Mouse (Mus musculus): ENCODE results near the gene Hist1h2bq. TPM values are rescaled to one million over a fixed set of nuclear protein-coding genes. Genes with fewer than 3 reads are reported as not detected.
A peak's percentile ranks its signal among the peaks of the same experiment; 100 is the strongest.

Hist1h2bq gene
- polyA plus RNA-seq, 1 experiment from 2014 or later = 11.6 TPM

DNA sequence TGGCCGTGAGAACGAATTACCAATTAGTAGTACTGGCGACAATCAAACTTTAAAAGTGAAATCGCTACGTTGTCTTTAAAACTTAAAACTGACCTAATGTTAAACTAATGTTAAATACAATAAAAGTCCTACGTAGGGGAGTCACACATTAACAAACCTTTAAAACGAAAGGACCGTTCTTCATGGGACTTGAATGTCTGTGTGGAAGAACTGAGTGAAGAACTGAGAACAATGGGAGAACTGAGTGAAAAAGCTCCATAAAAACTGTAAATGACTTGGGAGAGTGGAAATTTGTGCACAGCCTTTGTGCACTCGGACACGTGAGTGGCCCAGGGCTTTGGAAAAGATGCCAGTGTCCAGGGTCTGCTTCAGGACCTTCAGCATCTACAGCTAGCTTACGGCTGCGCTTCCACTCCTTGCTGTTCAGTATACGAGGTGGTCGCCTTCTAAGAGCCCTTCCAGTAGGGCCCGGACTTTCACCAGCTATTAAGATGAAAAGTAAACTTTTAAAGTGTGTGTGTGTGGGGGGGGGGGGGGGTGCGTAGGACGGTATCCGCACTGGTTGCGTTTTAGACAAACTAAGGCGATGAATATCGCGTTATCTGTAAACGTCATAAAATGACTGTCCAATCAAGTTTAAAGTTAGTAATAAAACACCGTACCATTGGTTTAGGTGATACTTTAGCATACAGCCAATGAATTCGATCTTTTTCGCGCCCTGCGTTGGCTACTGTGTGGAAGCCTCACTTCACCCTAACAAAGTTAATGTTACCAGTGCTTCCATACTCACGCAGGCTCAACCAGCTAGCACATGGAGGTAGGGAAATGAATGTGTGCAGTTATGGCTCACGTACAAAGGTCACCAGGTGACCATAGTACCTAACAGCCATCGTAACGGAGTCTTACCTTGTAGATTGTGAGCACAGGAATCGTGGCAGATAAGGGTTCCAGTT lies 30.9 kb downstream of the Hist1h2bq start:
- H3K4me1 ChIP-seq (ENCODE audit: control insufficient read depth, insufficient read depth, low read length) = peaks cover 8% of the 10 kb centered on the region; the same call in 1 of the 2 replicates
- H3K4me2 ChIP-seq = peak overlapping the region; percentile 97
- no peaks in the 10 kb centered on the region for H3K36me3 ChIP-seq (ENCODE audit: control insufficient read depth, insufficient read depth, low read length)
- peak overlapping the region; percentile 96 for H3K27ac ChIP-seq (ENCODE audit: low read depth, low read length)
- peak overlapping the region; percentile 93 for H3K9ac ChIP-seq (ENCODE audit: low read depth, low read length)
- peak; percentile 73 for ATAC-seq (replicated peaks; ENCODE audit: insufficient number of reproducible peaks, low FRiP score, low TSS enrichment)
- H3K9me3 ChIP-seq (replicated peaks; ENCODE audit: control insufficient read depth, low read length) = no peaks in the 10 kb centered on the region
- no peaks in the 10 kb centered on the region for H3K27me3 ChIP-seq (ENCODE audit: control insufficient read depth, insufficient read depth, low read length)
- peak overlapping the region; percentile 67 for H3K4me3 ChIP-seq (ENCODE audit: low read depth, low read length)
- WGBS (ENCODE audit: insufficient replicate concordance) = 8% methylated on average over 33 of the region's 33 CpGs

Small RNAs within 50 kb of the gene (microRNA-seq; reads per million reads assigned to microRNA genes)
- gene Gm19658 (ENCODE audit: borderline number of aligned reads) = not detected
- gene Gm44346 (ENCODE audit: borderline number of aligned reads) = not detected
- not detected for gene Gm44466 (ENCODE audit: borderline number of aligned reads)

Other genes with a start within 250 kb of the Hist1h2bq start
- gene Olfr1364, start 228.4 kb downstream of the Hist1h2bq start, polyA plus RNA-seq (2014; fragmentation: Nextera tagmentation; extraction: Ambion mirVana) = not detected in 2 replicates
- gene Olfr1362, start 196.2 kb downstream of the Hist1h2bq start, polyA plus RNA-seq (2014; fragmentation: Nextera tagmentation; extraction: Ambion mirVana) = not detected in 2 replicates
- not detected in 2 replicates for gene Olfr11, start 167.7 kb downstream of the Hist1h2bq start, polyA plus RNA-seq (2014; fragmentation: Nextera tagmentation; extraction: Ambion mirVana)
- not detected in 2 replicates for gene Olfr1361, start 146.8 kb downstream of the Hist1h2bq start, polyA plus RNA-seq (2014; fragmentation: Nextera tagmentation; extraction: Ambion mirVana)
- not detected in 2 replicates for gene Olfr1360, start 132.8 kb downstream of the Hist1h2bq start, polyA plus RNA-seq (2014; fragmentation: Nextera tagmentation; extraction: Ambion mirVana)
- not detected in 2 replicates for gene Olfr1359, start 112.1 kb downstream of the Hist1h2bq start, polyA plus RNA-seq (2014; fragmentation: Nextera tagmentation; extraction: Ambion mirVana)
- not detected in 2 replicates for gene Hist1h2bl, start 94.1 kb downstream of the Hist1h2bq start, polyA plus RNA-seq (2014; fragmentation: Nextera tagmentation; extraction: Ambion mirVana)
- 6.5 and 8.4 TPM in 2 replicates for gene Hist1h2ai, start 93.8 kb downstream of the Hist1h2bq start, polyA plus RNA-seq (2014; fragmentation: Nextera tagmentation; extraction: Ambion mirVana)
- gene Hist1h3h, start 92.5 kb downstream of the Hist1h2bq start, polyA plus RNA-seq (2014; fragmentation: Nextera tagmentation; extraction: Ambion mirVana) = 4.4 TPM in 1 of 2 replicates, not detected in the other
- 1.4 and 1.6 TPM in 2 replicates for gene Hist1h2bm, start 88.2 kb downstream of the Hist1h2bq start, polyA plus RNA-seq (2014; fragmentation: Nextera tagmentation; extraction: Ambion mirVana)
- gene Hist1h4j, start 75.1 kb downstream of the Hist1h2bq start, polyA plus RNA-seq (2014; fragmentation: Nextera tagmentation; extraction: Ambion mirVana) = 0.79 and 1.1 TPM in 2 replicates
- gene Hist1h4k, start 59.7 kb downstream of the Hist1h2bq start, polyA plus RNA-seq (2014; fragmentation: Nextera tagmentation; extraction: Ambion mirVana) = 3.0 TPM in 1 of 2 replicates, not detected in the other
- gene Hist1h2ak, start 56.4 kb downstream of the Hist1h2bq start, polyA plus RNA-seq (2014; fragmentation: Nextera tagmentation; extraction: Ambion mirVana) = 3.1 and 4.2 TPM in 2 replicates
- 1.6 and 2.0 TPM in 2 replicates for gene Hist1h2bn, start 56.1 kb downstream of the Hist1h2bq start, polyA plus RNA-seq (2014; fragmentation: Nextera tagmentation; extraction: Ambion mirVana)
- 5.9 and 10.8 TPM in 2 replicates for gene Hist1h1b, start 29.6 kb downstream of the Hist1h2bq start, polyA plus RNA-seq (2014; fragmentation: Nextera tagmentation; extraction: Ambion mirVana)
- gene Hist1h3i, start 26.8 kb downstream of the Hist1h2bq start, polyA plus RNA-seq (2014; fragmentation: Nextera tagmentation; extraction: Ambion mirVana) = 107 and 123 TPM in 2 replicates
- gene Hist1h2an, start 23.0 kb downstream of the Hist1h2bq start, polyA plus RNA-seq (2014; fragmentation: Nextera tagmentation; extraction: Ambion mirVana) = 3.3 and 6.2 TPM in 2 replicates
- gene Hist1h2bp, start 22.7 kb downstream of the Hist1h2bq start, polyA plus RNA-seq (2014; fragmentation: Nextera tagmentation; extraction: Ambion mirVana) = 1.5 TPM in 1 of 2 replicates, not detected in the other
- gene Hist1h2ao, start 268 bp upstream of the Hist1h2bq start, polyA plus RNA-seq (2014; fragmentation: Nextera tagmentation; extraction: Ambion mirVana) = not detected in 2 replicates
- not detected in 2 replicates for gene Hist1h4m, start 1.5 kb upstream of the Hist1h2bq start, polyA plus RNA-seq (2014; fragmentation: Nextera tagmentation; extraction: Ambion mirVana)
- gene Hist1h4n, start 22.0 kb upstream of the Hist1h2bq start, polyA plus RNA-seq (2014; fragmentation: Nextera tagmentation; extraction: Ambion mirVana) = 7.1 and 10.5 TPM in 2 replicates
- 2,147 and 2,559 TPM in 2 replicates for gene Hist1h2ap, start 23.3 kb upstream of the Hist1h2bq start, polyA plus RNA-seq (2014; fragmentation: Nextera tagmentation; extraction: Ambion mirVana)
- 10.3 and 12.3 TPM in 2 replicates for gene Hist1h2br, start 23.5 kb upstream of the Hist1h2bq start, polyA plus RNA-seq (2014; fragmentation: Nextera tagmentation; extraction: Ambion mirVana)
- gene Zfp184, start 134.9 kb upstream of the Hist1h2bq start, polyA plus RNA-seq (2014; fragmentation: Nextera tagmentation; extraction: Ambion mirVana) = 6.7 and 7.6 TPM in 2 replicates
- gene Pom121l2, start 171.0 kb upstream of the Hist1h2bq start, polyA plus RNA-seq (2014; fragmentation: Nextera tagmentation; extraction: Ambion mirVana) = not detected in 2 replicates
- 0.24 and 0.66 TPM in 2 replicates for gene Prss16, start 199.5 kb upstream of the Hist1h2bq start, polyA plus RNA-seq (2014; fragmentation: Nextera tagmentation; extraction: Ambion mirVana)
- 10.1 TPM in 1 of 2 replicates, not detected in the other for gene Hist1h2ah, start 225.4 kb upstream of the Hist1h2bq start, polyA plus RNA-seq (2014; fragmentation: Nextera tagmentation; extraction: Ambion mirVana)
- 2.2 and 3.9 TPM in 2 replicates for gene Hist1h2bk, start 225.7 kb upstream of the Hist1h2bq start, polyA plus RNA-seq (2014; fragmentation: Nextera tagmentation; extraction: Ambion mirVana)
- gene Hist1h4i, start 231.2 kb upstream of the Hist1h2bq start, polyA plus RNA-seq (2014; fragmentation: Nextera tagmentation; extraction: Ambion mirVana) = 12.1 and 15.7 TPM in 2 replicates
- 12.3 and 19.7 TPM in 2 replicates for gene Hist1h2ag, start 232.7 kb upstream of the Hist1h2bq start, polyA plus RNA-seq (2014; fragmentation: Nextera tagmentation; extraction: Ambion mirVana)
- gene Hist1h2bj, start 233.0 kb upstream of the Hist1h2bq start, polyA plus RNA-seq (2014; fragmentation: Nextera tagmentation; extraction: Ambion mirVana) = 2.7 and 7.5 TPM in 2 replicates

Measured in heart, embryonic 11.5 days (tissue).